Mouse (Mus musculus) intestine, embryonic 16.5 days (tissue): ENCODE results near the gene Kat8. TPM values are rescaled to one million over a fixed set of nuclear protein-coding genes. Genes with fewer than 3 reads are reported as not detected.
A peak's percentile ranks its signal among the peaks of the same experiment; 100 is the strongest.
"Not testable (repeated sequence)": the region's sequence is repeated elsewhere in the genome, so short reads cannot be mapped to it uniquely, and the experiment has no call there.

Source experiments
- ATAC-seq: fragments of 200-750 bp; cut with Nextera tagmentation; 2 replicates; pipeline ENCODE4 v1.8.0; 2017; ENCODE audit warnings: moderate TSS enrichment, moderate library complexity
- H3K27ac ChIP-seq: fragments of 300-500 bp; sonication (generic); 2 replicates; pipeline ENCODE4 v1.5.1; 2014; ENCODE audit warnings: mild to moderate bottlenecking, low read length
- H3K27me3 ChIP-seq: fragments of 300-500 bp; sonication (generic); replicated peaks from 2 replicates; pipeline ENCODE4 v1.6.1; 2014; ENCODE audit warnings: low read length, control low read depth, mixed read lengths; ENCODE audit not compliant: control insufficient read depth, insufficient read depth
- H3K36me3 ChIP-seq: fragments of 300-500 bp; sonication (generic); 2 replicates; pipeline ENCODE4 v1.6.1; 2014; ENCODE audit warnings: low read length, control low read depth; ENCODE audit not compliant: control insufficient read depth, insufficient read depth
- H3K4me1 ChIP-seq: fragments of 300-500 bp; sonication (generic); 2 replicates; pipeline ENCODE4 v1.6.1; 2014; ENCODE audit warnings: low read length, control low read depth, mixed read lengths; ENCODE audit not compliant: control insufficient read depth, insufficient read depth
- H3K4me2 ChIP-seq: fragments of 300-500 bp; sonication (generic); 2 replicates; pipeline ENCODE4 v1.6.1; 2014; ENCODE audit warnings: low read depth, low read length, control low read depth
- H3K4me3 ChIP-seq: fragments of 300-500 bp; sonication (generic); 2 replicates; pipeline ENCODE4 v1.5.1; 2014; ENCODE audit warnings: mild to moderate bottlenecking, low read length
- H3K9ac ChIP-seq: fragments of 300-500 bp; sonication (generic); 2 replicates; pipeline ENCODE4 v1.6.1; 2014; ENCODE audit warnings: low read depth, low read length
- H3K9me3 ChIP-seq: fragments of 300-500 bp; sonication (generic); 2 replicates; pipeline ENCODE4 v1.6.1; 2016; ENCODE audit warnings: low read length, control low read depth; ENCODE audit not compliant: control insufficient read depth
- WGBS: fragments of 180-500 bp; shearing (Covaris S2); extraction: QIAGEN DNeasy Blood & Tissue Kit; methylation state at CpG from one replicate; pipeline ENCODE4 v1.1.7; 2014; 5-methylcytosine and 5-hydroxymethylcytosine counted together
- polyA plus RNA-seq: library from polyadenylated mRNA; unstranded; fragments of >200 nt; fragmentation: Nextera tagmentation; extraction: Ambion mirVana; gene quantifications from 2 replicates; pipeline ENCODE4 v1.2.1, GENCODE M21; 2015

Gene Kat8
- polyA plus RNA-seq, 1 experiment from 2014 or later, result 29.2 TPM

GRCm38 (mm10) chr7:127894480-127894879 is 17.8 kb upstream of the Kat8 start:
- H3K36me3 ChIP-seq, result no peaks in the 10 kb centered on the region
- H3K9ac ChIP-seq, result peak overlapping the region; percentile 79
- H3K27me3 ChIP-seq, result no peaks in the 10 kb centered on the region
- H3K9me3 ChIP-seq, result no peaks in the 10 kb centered on the region
- H3K4me3 ChIP-seq, result peak overlapping the region; percentile 72
- H3K4me1 ChIP-seq, result peaks cover 16% of the 10 kb centered on the region
- peak overlapping the region; percentile 92 for H3K27ac ChIP-seq
- peak overlapping the region; percentile 86 for H3K4me2 ChIP-seq
- no peak; the same call in 1 of the 2 replicates for ATAC-seq
- WGBS, result 64% methylated on average over 5 of the region's 5 CpGs

- peak; percentile 92 for ATAC-seq
- H3K36me3 ChIP-seq, result no peaks in the 10 kb centered on the region
- no peaks in the 10 kb centered on the region for H3K9me3 ChIP-seq
- no peaks in the 10 kb centered on the region for H3K27me3 ChIP-seq
- peak within 1 kb of the TSS; percentile 86 for H3K4me2 ChIP-seq
- under 1% methylated on average over 26 of the region's 26 CpGs for WGBS
- peak within 1 kb of the TSS; percentile 72 for H3K4me3 ChIP-seq
- peak within 1 kb of the TSS; percentile 92 for H3K27ac ChIP-seq
- H3K9ac ChIP-seq, result peak within 1 kb of the TSS; percentile 79
- peaks cover 18% of the 10 kb centered on the region for H3K4me1 ChIP-seq
Observed at GRCm38 (mm10) chr7:127895442-127895841, 16.9 kb upstream of the Kat8 start, which contains the start of the genes Gm21974 and Vkorc1. Gene Gm21974 (minus strand): TSS chr7:127895454. Gene Vkorc1 (minus strand): TSS chr7:127895617.

- WGBS, result 61% methylated on average over 7 of the region's 7 CpGs
- ATAC-seq, result not testable (repeated sequence)
Observed at GRCm38 (mm10) chr7:127895891-127896290, 16.4 kb upstream of the Kat8 start.

GRCm38 (mm10) chr7:127896384-127896783 is 15.9 kb upstream of the Kat8 start:
- no peak overlapping the region for H3K9ac ChIP-seq
- H3K4me1 ChIP-seq, result peaks cover 16% of the 10 kb centered on the region
- H3K4me3 ChIP-seq, result no peak overlapping the region
- no peak for ATAC-seq
- no peak overlapping the region for H3K4me2 ChIP-seq
- no peaks in the 10 kb centered on the region for H3K36me3 ChIP-seq
- 52% methylated on average over 13 of the region's 13 CpGs for WGBS
- H3K27me3 ChIP-seq, result no peaks in the 10 kb centered on the region
- H3K27ac ChIP-seq, result no peak overlapping the region
- no peaks in the 10 kb centered on the region for H3K9me3 ChIP-seq

More at GRCm38 (mm10) chr7:127895891-127896290, 16.4 kb upstream of the Kat8 start:
- H3K36me3 ChIP-seq, H3K27me3 ChIP-seq, H3K9me3 ChIP-seq, H3K9ac ChIP-seq: not testable (repeated sequence)
- peaks cover 16% of the 10 kb centered on the region for H3K4me1 ChIP-seq
- peak overlapping the region; percentile 72; the same call in 1 of the 2 replicates for H3K4me3 ChIP-seq
- 0 out of 2 replicates have a peak overlapping the region, but pooled peaks have one; percentile 92 for H3K27ac ChIP-seq
- H3K4me2 ChIP-seq, result peak overlapping the region; percentile 16; the same call in 1 of the 2 replicates

- Histone ChIP-seq H3K9ac (no peak overlapping the region), H3K36me3 (no peaks in the 10 kb centered on the region), H3K27me3 (no peaks in the 10 kb centered on the region), H3K27ac (no peak overlapping the region), H3K9me3 (no peaks in the 10 kb centered on the region), H3K4me2 (no peak overlapping the region), H3K4me3 (no peak overlapping the region), H3K4me1 (peaks cover 16% of the 10 kb centered on the region)
- ATAC-seq, result no peak
- WGBS, result 79% methylated on average over 7 of the region's 7 CpGs
Observed at GRCm38 (mm10) chr7:127897542-127897941, 14.8 kb upstream of the Kat8 start.

- H3K27me3 ChIP-seq, result no peaks in the 10 kb centered on the region
- no peaks in the 10 kb centered on the region for H3K9me3 ChIP-seq
- ATAC-seq, result no peak
- H3K27ac ChIP-seq, result peak overlapping the region; percentile 96
- 33% methylated on average over 10 of the region's 10 CpGs for WGBS
- H3K4me3 ChIP-seq, result no peak overlapping the region
- no peaks in the 10 kb centered on the region for H3K36me3 ChIP-seq
- H3K4me1 ChIP-seq, result peaks cover 16% of the 10 kb centered on the region
- H3K4me2 ChIP-seq, result no peak overlapping the region
- no peak overlapping the region for H3K9ac ChIP-seq
Observed at GRCm38 (mm10) chr7:127898179-127898956, 13.9 kb upstream of the Kat8 start.

DNA sequence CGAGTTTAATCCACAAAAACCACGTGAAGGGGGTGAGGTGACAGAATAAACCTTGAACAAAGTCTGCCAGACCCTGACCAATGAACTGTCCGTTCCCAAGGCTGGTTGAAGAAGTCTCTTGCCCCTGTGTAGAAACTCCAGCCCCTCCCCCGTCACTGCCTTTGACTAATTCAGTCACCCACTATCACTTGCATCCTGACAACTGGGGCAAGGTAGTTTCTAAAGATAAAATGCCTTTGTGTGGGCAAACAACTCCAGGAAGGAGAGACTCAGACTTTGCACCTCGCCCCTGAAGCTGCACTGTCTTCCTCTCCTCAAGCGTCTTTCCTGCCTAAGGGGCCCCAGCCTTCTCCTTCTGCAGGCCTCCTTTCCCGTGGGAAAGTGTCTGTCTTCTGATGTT is 12.3 kb upstream of the Kat8 start:
- Histone ChIP-seq H3K4me3 (no peak overlapping the region; the same call in 1 of the 2 replicates), H3K9ac (0 out of 2 replicates have a peak overlapping the region, but pooled peaks have one; percentile 35), H3K9me3 (no peaks in the 10 kb centered on the region), H3K36me3 (no peaks in the 10 kb centered on the region), H3K4me1 (peaks cover 8% of the 10 kb centered on the region), H3K27me3 (no peaks in the 10 kb centered on the region), H3K27ac (peak overlapping the region; percentile 96), H3K4me2 (peak overlapping the region; percentile 45; the same call in 1 of the 2 replicates)
- 34% methylated on average over 7 of the region's 7 CpGs for WGBS
- ATAC-seq, result peak; percentile 47

GRCm38 (mm10) chr7:127901772-127902171 is 10.5 kb upstream of the Kat8 start:
- no peaks in the 10 kb centered on the region for H3K9me3 ChIP-seq
- peaks cover 7% of the 10 kb centered on the region; the same call in 1 of the 2 replicates for H3K36me3 ChIP-seq
- WGBS, result 87% methylated on average over 2 of the region's 2 CpGs
- ATAC-seq, result no peak
- H3K4me3 ChIP-seq, result no peak overlapping the region
- H3K27ac ChIP-seq, result no peak overlapping the region
- H3K9ac ChIP-seq, result no peak overlapping the region
- H3K27me3 ChIP-seq, result no peaks in the 10 kb centered on the region
- peaks cover 15% of the 10 kb centered on the region for H3K4me1 ChIP-seq
- no peak overlapping the region for H3K4me2 ChIP-seq

GRCm38 (mm10) chr7:127903971-127904796 is 8.1 kb upstream of the Kat8 start, which contains the start of gene Bckdk:
Gene Bckdk (plus strand): TSS chr7:127904082.
- Histone ChIP-seq H3K9me3 (no peaks in the 10 kb centered on the region), H3K27ac (peak within 1 kb of the TSS; percentile 77), H3K4me1 (peaks cover 20% of the 10 kb centered on the region), H3K4me2 (peak within 1 kb of the TSS; percentile 93), H3K36me3 (peaks cover 27% of the 10 kb centered on the region), H3K9ac (peak within 1 kb of the TSS; percentile 83), H3K27me3 (no peaks in the 10 kb centered on the region), H3K4me3 (peak within 1 kb of the TSS; percentile 77)
- WGBS, result 6% methylated on average over 38 of the region's 38 CpGs
- peak; percentile 84 for ATAC-seq
